Mouse (Mus musculus): Measurements from ENCODE around the gene Cdh12. TPM values are rescaled to one million over a fixed set of nuclear protein-coding genes. Genes with fewer than 3 reads are reported as not detected.
"Not testable (repeated sequence)": the region's sequence is repeated elsewhere in the genome, so short reads cannot be mapped to it uniquely, and the experiment has no call there.

Cdh12 gene
- 0.27 and 0.48 TPM in 2 replicates for polyA plus RNA-seq (2016; fragmentation: Nextera tagmentation; extraction: Ambion mirVana)

DNA sequence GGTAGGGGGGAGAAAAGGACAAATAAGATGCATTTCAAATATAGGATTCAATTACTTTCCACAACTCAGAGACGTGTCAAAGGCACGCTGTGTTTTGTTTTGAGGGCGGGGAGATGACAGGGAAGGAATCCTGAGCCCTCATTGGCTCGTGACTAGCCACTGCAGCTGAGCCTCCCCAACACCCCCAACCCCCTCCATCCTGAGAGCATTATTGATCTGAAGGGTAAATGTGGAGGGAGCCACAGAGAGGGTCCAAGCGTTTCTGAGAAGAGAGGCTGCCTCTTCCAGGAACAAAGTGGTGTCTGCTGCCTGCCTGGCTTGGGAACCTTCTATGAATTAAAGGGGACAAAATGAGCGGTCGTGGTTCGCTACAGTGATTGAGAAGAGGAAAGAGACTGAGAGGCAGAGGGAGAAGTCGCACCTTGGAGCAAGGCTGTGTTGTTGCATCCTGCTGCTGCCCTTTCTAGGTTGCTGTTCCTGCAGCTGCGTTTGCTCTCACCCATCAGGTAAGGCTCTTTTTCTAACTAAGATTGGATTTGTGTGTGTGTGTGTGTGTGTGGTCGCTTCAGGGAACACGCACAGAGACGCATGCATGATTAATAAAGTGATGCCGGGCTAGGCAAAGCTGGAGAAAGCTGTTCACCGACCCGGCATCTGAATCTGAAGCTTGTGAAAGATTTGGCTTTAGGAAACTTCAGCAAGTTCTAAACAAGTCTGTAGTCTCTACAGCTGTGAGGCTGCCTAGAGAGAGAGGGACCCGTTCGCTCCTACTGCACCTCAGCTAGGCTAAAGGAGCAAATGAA is at the start of gene Cdh12:
Gene Cdh12 (plus strand): TSS at position 405 of the 803 bp plus-strand sequence.
- H3K4me1 ChIP-seq: peaks cover 6% of the 10 kb centered on the region

GRCm38 (mm10) chr15:20403596-20403995 is 45.5 kb upstream of the Cdh12 start:
- DNase-seq (ENCODE audit: low spot score): no peak
- Histone ChIP-seq H3K4me1 (no peaks in the 10 kb centered on the region), H3K27ac (replicated peaks) (no peak overlapping the region), H3K4me3 (no peak overlapping the region), H3K27me3 (ENCODE audit: low read depth, poor library complexity, severe bottlenecking) (no peaks in the 10 kb centered on the region), H3K9me3 (replicated peaks) (no peaks in the 10 kb centered on the region), H3K36me3 (no peaks in the 10 kb centered on the region)
- WGBS: 52% methylated on average over 3 of the region's 3 CpGs

More for the DNA sequence above, at the start of gene Cdh12:
- DNase-seq (ENCODE audit: low spot score): peak; percentile 44
- Histone ChIP-seq H3K4me3 (peak within 1 kb of the TSS; percentile 55), H3K9me3 (replicated peaks) (no peaks in the 10 kb centered on the region), H3K27ac (replicated peaks) (0 out of 2 replicates have a peak within 1 kb of the TSS, but pooled peaks have one; percentile 52), H3K27me3 (ENCODE audit: low read depth, poor library complexity, severe bottlenecking) (no peaks in the 10 kb centered on the region), H3K36me3 (no peaks in the 10 kb centered on the region)
- 8% methylated on average over 18 of the region's 18 CpGs for WGBS

- H3K27me3 ChIP-seq (ENCODE audit: low read depth, poor library complexity, severe bottlenecking): no peaks in the 10 kb centered on the region
- no peak overlapping the region for H3K4me3 ChIP-seq
- H3K9me3 ChIP-seq (replicated peaks): no peaks in the 10 kb centered on the region
- H3K36me3 ChIP-seq: no peaks in the 10 kb centered on the region
- no peak overlapping the region for H3K27ac ChIP-seq (replicated peaks)
- no peak for DNase-seq (ENCODE audit: low spot score)
- 93% methylated on average over 1 of the region's 1 CpGs for WGBS
- no peaks in the 10 kb centered on the region for H3K4me1 ChIP-seq
These were observed 35.7 kb upstream of the Cdh12 start for GRCm38 (mm10) chr15:20413397-20413796.

- H3K4me1 ChIP-seq: no peaks in the 10 kb centered on the region
- no peak overlapping the region for H3K4me3 ChIP-seq
- no peaks in the 10 kb centered on the region for H3K9me3 ChIP-seq (replicated peaks)
- no peaks in the 10 kb centered on the region for H3K36me3 ChIP-seq
- H3K27ac ChIP-seq (replicated peaks): no peak overlapping the region
- no peaks in the 10 kb centered on the region for H3K27me3 ChIP-seq (ENCODE audit: low read depth, poor library complexity, severe bottlenecking)
- no peak for DNase-seq (ENCODE audit: low spot score)
- 59% methylated on average over 2 of the region's 2 CpGs for WGBS
These were observed 12.7 kb upstream of the Cdh12 start for GRCm38 (mm10) chr15:20436356-20436755.

GRCm38 (mm10) chr15:20450558-20450957 is 1.5 kb downstream of the Cdh12 start:
- no peak for DNase-seq (ENCODE audit: low spot score)
- 68% methylated on average over 5 of the region's 5 CpGs for WGBS
- Histone ChIP-seq H3K4me3 (no peak overlapping the region), H3K36me3 (no peaks in the 10 kb centered on the region), H3K4me1 (peaks cover 6% of the 10 kb centered on the region), H3K9me3 (replicated peaks) (no peaks in the 10 kb centered on the region), H3K27ac (replicated peaks) (no peak overlapping the region), H3K27me3 (ENCODE audit: low read depth, poor library complexity, severe bottlenecking) (no peaks in the 10 kb centered on the region)

DNA sequence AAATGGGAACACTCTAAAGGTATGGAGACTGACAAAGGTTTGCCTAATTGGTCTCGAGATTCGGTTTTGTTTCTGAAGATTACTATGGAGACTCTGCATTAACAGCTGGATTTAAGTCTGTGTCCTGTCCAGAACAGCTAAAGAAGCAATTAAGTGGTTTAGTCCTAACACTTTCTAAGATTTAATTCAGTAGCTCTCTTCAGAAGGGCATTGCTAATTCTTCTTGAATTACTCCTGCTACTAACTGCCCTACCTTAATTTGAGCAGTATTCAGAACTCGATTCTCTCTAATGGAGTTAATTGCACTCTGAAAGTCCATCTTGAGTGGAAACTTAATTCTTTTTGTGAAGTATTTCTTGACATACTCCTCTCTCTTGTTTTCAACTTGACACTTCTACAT is 9.4 kb downstream of the Cdh12 start:
- WGBS: 71% methylated on average over 3 of the region's 3 CpGs
- Histone ChIP-seq H3K27me3 (ENCODE audit: low read depth, poor library complexity, severe bottlenecking) (no peaks in the 10 kb centered on the region), H3K27ac (replicated peaks) (no peak overlapping the region), H3K36me3 (no peaks in the 10 kb centered on the region), H3K4me3 (no peak overlapping the region), H3K9me3 (replicated peaks) (no peaks in the 10 kb centered on the region), H3K4me1 (no peaks in the 10 kb centered on the region)
- DNase-seq (ENCODE audit: low spot score): no peak

DNA sequence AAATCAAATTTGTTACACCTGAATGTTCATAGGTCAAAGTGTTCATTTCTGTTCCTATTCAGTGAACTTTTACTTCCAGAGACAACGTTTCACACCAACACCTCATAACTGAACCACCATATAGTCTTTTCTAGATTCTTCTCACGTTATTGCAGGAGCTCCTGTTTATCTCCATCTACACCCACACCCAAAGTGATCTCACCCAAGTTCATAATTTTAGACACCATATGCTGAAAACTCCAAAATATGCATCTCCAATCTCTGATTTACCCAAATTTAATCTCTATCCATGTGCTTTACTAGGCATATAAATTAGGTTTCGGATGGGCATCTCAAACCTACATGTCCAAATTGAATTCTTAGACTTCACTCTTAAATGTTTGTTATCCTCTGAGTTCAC is 13.4 kb downstream of the Cdh12 start:
- no peak overlapping the region for H3K27ac ChIP-seq (replicated peaks)
- no peaks in the 10 kb centered on the region for H3K9me3 ChIP-seq (replicated peaks)
- no peaks in the 10 kb centered on the region for H3K4me1 ChIP-seq
- no peaks in the 10 kb centered on the region for H3K36me3 ChIP-seq
- 83% methylated on average over 3 of the region's 3 CpGs for WGBS
- H3K4me3 ChIP-seq: no peak overlapping the region
- no peak for DNase-seq (ENCODE audit: low spot score)
- H3K27me3 ChIP-seq (ENCODE audit: low read depth, poor library complexity, severe bottlenecking): no peaks in the 10 kb centered on the region

DNA sequence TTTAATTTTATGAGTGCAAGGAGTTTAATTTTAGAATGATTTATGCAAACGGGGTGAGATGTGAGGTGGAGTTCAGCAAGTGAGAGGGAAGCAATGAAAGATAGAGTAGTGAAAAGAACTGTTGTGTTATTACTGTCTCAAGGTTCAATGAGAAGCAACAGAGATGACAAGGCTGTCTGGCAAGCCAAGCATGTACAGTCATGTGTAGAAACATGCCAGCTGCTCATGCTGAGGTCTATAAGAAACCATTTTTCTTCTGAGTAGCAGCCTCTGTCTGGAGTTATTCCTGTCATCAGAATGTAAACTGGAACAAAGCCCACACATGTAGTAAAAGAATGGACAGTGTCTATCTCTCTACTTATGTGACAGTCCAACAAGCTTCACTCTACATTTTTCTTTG is 14.5 kb downstream of the Cdh12 start:
- no peak for DNase-seq (ENCODE audit: low spot score)
- no peaks in the 10 kb centered on the region for H3K27me3 ChIP-seq (ENCODE audit: low read depth, poor library complexity, severe bottlenecking)
- WGBS: 84% methylated on average over 1 of the region's 1 CpGs

GRCm38 (mm10) chr15:20550979-20551378 is 101.9 kb downstream of the Cdh12 start:
- no peaks in the 10 kb centered on the region for H3K36me3 ChIP-seq

More for the DNA sequence above, 14.5 kb downstream of the Cdh12 start:
- Histone ChIP-seq H3K4me3 (no peak overlapping the region), H3K9me3 (replicated peaks) (no peaks in the 10 kb centered on the region), H3K4me1 (no peaks in the 10 kb centered on the region), H3K36me3 (no peaks in the 10 kb centered on the region), H3K27ac (replicated peaks) (no peak overlapping the region)

GRCm38 (mm10) chr15:20571012-20571411 is 121.9 kb downstream of the Cdh12 start:
- no peak overlapping the region for H3K4me3 ChIP-seq
- no peak for DNase-seq (ENCODE audit: low spot score)
- no peaks in the 10 kb centered on the region for H3K4me1 ChIP-seq
- H3K36me3 ChIP-seq: no peaks in the 10 kb centered on the region
- H3K27ac ChIP-seq (replicated peaks): no peak overlapping the region
- 87% methylated on average over 4 of the region's 4 CpGs for WGBS
- no peaks in the 10 kb centered on the region for H3K9me3 ChIP-seq (replicated peaks)
- no peaks in the 10 kb centered on the region for H3K27me3 ChIP-seq (ENCODE audit: low read depth, poor library complexity, severe bottlenecking)

More at GRCm38 (mm10) chr15:20550979-20551378, 101.9 kb downstream of the Cdh12 start:
- no peak for DNase-seq (ENCODE audit: low spot score)
- Histone ChIP-seq H3K27me3 (ENCODE audit: low read depth, poor library complexity, severe bottlenecking) (no peaks in the 10 kb centered on the region), H3K9me3 (replicated peaks) (no peaks in the 10 kb centered on the region), H3K27ac (replicated peaks) (no peak overlapping the region), H3K4me3 (no peak overlapping the region), H3K4me1 (no peaks in the 10 kb centered on the region)
- WGBS: 96% methylated on average over 4 of the region's 4 CpGs

DNA sequence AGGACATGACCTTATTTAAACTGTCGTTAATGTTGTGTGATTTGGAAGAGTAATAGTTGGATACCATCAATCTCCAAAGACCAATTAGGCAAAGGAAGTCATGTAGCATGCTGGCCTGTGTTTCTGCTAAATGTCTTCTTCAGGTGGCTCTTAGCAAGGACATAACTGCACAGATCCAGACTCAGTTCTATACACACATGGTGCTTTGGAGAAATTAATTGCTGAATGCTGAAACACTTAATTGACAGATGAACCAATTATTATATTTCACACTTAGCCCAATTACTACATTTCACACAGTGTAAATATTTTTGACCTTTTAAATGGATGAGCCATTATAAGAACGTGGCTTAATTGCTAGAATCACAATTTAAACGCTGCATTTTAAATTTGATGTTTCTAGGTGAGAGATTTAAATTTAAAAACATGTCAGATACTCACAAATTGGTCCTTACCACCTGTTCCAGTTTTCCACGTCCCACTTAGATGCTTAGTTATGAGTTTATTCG is 133.6 kb downstream of the Cdh12 start:
- no peaks in the 10 kb centered on the region for H3K27me3 ChIP-seq (ENCODE audit: low read depth, poor library complexity, severe bottlenecking)
- DNase-seq (ENCODE audit: low spot score): no peak
- no peak overlapping the region for H3K27ac ChIP-seq (replicated peaks)
- no peak overlapping the region for H3K4me3 ChIP-seq
- WGBS: 74% methylated on average over 5 of the region's 5 CpGs
- no peaks in the 10 kb centered on the region for H3K4me1 ChIP-seq
- H3K9me3 ChIP-seq (replicated peaks): no peaks in the 10 kb centered on the region
- no peaks in the 10 kb centered on the region for H3K36me3 ChIP-seq

DNA sequence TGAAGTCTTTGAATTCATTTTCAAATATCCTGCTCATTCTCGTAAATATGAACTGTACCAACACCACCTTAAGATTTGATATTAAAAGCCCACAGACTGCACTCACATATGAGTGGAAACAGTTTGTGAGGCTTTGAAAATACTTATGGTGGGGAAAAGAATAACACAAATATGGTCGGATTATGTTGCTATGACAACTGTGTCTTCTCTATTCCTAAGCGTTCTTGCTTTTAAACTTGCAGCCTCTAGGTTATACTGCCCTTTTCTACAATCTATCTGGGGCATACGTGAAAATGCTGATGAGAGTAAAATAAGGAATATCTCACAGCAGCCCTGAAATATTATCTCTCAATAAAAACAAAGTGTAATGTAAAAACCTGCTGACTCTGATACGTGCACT is 142.5 kb downstream of the Cdh12 start:
- Histone ChIP-seq H3K27ac (replicated peaks) (no peak overlapping the region), H3K36me3 (no peaks in the 10 kb centered on the region), H3K4me1 (no peaks in the 10 kb centered on the region), H3K27me3 (ENCODE audit: low read depth, poor library complexity, severe bottlenecking) (no peaks in the 10 kb centered on the region), H3K4me3 (no peak overlapping the region), H3K9me3 (replicated peaks) (no peaks in the 10 kb centered on the region)
- WGBS: 80% methylated on average over 5 of the region's 5 CpGs
- DNase-seq (ENCODE audit: low spot score): no peak

DNA sequence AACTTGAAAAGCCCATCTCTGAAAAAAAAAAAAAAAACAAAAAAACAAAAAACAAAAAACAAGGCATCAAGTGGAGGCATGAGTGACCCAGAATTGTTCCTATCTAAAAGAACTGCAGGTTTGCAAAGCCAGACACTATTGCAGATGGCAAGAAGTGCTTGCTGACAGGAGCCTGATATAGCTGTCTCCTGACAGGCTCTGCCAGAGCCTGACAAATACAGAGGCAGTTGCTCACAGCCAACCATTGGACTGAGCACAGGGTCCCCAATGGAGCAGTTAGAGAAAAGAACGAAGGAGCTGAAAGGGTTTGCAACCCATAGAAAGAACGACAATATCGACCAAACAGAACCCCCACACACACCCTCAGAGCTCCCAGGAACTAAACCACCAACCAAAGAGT is 156.7 kb downstream of the Cdh12 start:
- not testable (repeated sequence) for H3K9me3 ChIP-seq (replicated peaks); H3K36me3 ChIP-seq; H3K27ac ChIP-seq (replicated peaks); DNase-seq (ENCODE audit: low spot score); H3K4me1 ChIP-seq; H3K27me3 ChIP-seq (ENCODE audit: low read depth, poor library complexity, severe bottlenecking); H3K4me3 ChIP-seq
- WGBS: 77% methylated on average over 3 of the region's 3 CpGs
